Mouse (Mus musculus) cerebellum, adult 2 months (tissue): ENCODE measurements around the gene Nol11.

Experiments
- CTCF ChIP-seq: fragments of 200-500 bp; IDR thresholded peaks from 2 replicates; pipeline ENCODE4 v1.5.1; 2011; ENCODE audit warnings: low read depth, mild to moderate bottlenecking, control low read depth, low read length, moderate library complexity, borderline replicate concordance; ENCODE audit not compliant: insufficient read depth
- POLR2A ChIP-seq: fragments of 200-500 bp; IDR thresholded peaks from 2 replicates; pipeline ENCODE4 v1.6.1; 2011; ENCODE audit warnings: low read length, control low read depth, borderline replicate concordance; ENCODE audit not compliant: insufficient read depth

GRCm38 (mm10) chr11:107190376-107190775 is 1.2 kb upstream of the Nol11 start:
- TF ChIP-seq CTCF (no peak), POLR2A (no peak)
